In genomic region chr11:116274045-116274666, GRCm38 (mm10) we compare ENCODE assay signal across 8 mouse cellular contexts. TPM values are rescaled to one million over a fixed set of nuclear protein-coding genes. Genes with fewer than 3 reads are reported as not detected.
DNase-seq lines count a peak whose midpoint lies in the region; ATAC-seq lines count a peak whose summit lies in the region.

Gene Srp68, minus strand, starts transcription at chr11:116274217.

- intact Hi-C loops in gastrocnemius, postnatal 14 days (cut with DNase I; ENCODE audit: low total_unique reads) = no loop called here
- intact Hi-C loops in left cerebral cortex, postnatal 10 days (cut with DNase I) = no loop called here

- ATAC-seq in inflammation-experienced regulatory T-cells, adult 6 months = peak; percentile 97
- ATAC-seq in megakaryocyte-erythroid progenitor cell, adult 5-6 weeks (replicated peaks; ENCODE audit: low FRiP score, low TSS enrichment, poor library complexity, severe bottlenecking) = peak; percentile 95

- DNase-seq in adrenal gland, adult (ENCODE audit: inconsistent age in 2 of 2, low spot score in 1 of 2) = peak; percentile 93 to 98
- peak; percentile 97 for DNase-seq in embryo, embryonic 10.5 days (ENCODE audit: low spot score)
- DNase-seq in gastrocnemius, postnatal 14 days = peak; percentile 94
- peak; percentile 93 to 95 for DNase-seq in left cerebral cortex, postnatal 10 days (ENCODE audit: extremely low spot score in 1 of 2, low spot score in 2 of 2)
- DNase-seq in right cerebral cortex, postnatal 25 days = peak; percentile 95
- peak; percentile 90 to 92 for DNase-seq in urinary bladder, postnatal 4 days (ENCODE audit: low spot score in 2 of 2)

RNA-seq across cellular contexts. Expression of gene Srp68, which starts in this region (rescaled TPM):
- total RNA-seq in gastrocnemius, postnatal 14 days (2021) = 10 to 100 TPM; 68.5 to 69.5 TPM
- 10 to 100 TPM; 40.4 to 44.2 (median 42.3) TPM for polyA plus RNA-seq in inflammation-experienced regulatory T-cells, adult 6 months (2017; shearing (Covaris generic))
- 10 to 100 TPM; 52.5 to 56.3 TPM for total RNA-seq in left cerebral cortex, postnatal 10 days (2021)
- total RNA-seq in megakaryocyte-erythroid progenitor cell, adult 5-6 weeks (2014; fragmentation: Nextera tagmentation) = 68.2 and 80.6 TPM in 2 replicates
- 43.9 and 64.9 TPM in 2 replicates for total RNA-seq in megakaryocyte-erythroid progenitor cell, adult 5-6 weeks (2017)

Comparison
In these comparisons a context has a peak if more than half of its experiments do, and no peak if none do; other contexts are left out.
1. Peak in every context shown above with its lines: DNase-seq and ATAC-seq.